Mouse (Mus musculus) cerebellum, adult 2 months (tissue): ENCODE measurements around the gene Zfp704. TPM values are rescaled to one million over a fixed set of nuclear protein-coding genes. Genes with fewer than 3 reads are reported as not detected.

Experiments
- DNase-seq, 2 experiments: peaks; one replicate each; pipeline ENCODE4 v3.0.0; 2021
- H3K27ac ChIP-seq: fragments of 200-500 bp; 2 replicates; pipeline ENCODE4 v1.5.1; 2012; ENCODE audit warnings: low read length, control low read depth, inconsistent platforms; ENCODE audit not compliant: insufficient read depth
- H3K27me3 ChIP-seq: fragments of 200-500 bp; 2 replicates; pipeline ENCODE4 v1.6.1; 2012; ENCODE audit warnings: inconsistent platforms, mild to moderate bottlenecking, low read length, moderate library complexity; ENCODE audit not compliant: control insufficient read depth, insufficient read depth
- H3K4me1 ChIP-seq: fragments of 200-500 bp; 2 replicates; pipeline ENCODE4 v1.6.1; 2011; ENCODE audit warnings: low read length; ENCODE audit not compliant: control insufficient read depth, insufficient read depth
- H3K4me3 ChIP-seq: fragments of 200-500 bp; replicated peaks from 2 replicates; pipeline ENCODE3; 2011; ENCODE audit warnings: mild to moderate bottlenecking, low read depth, low read length, control low read depth; ENCODE audit not compliant: insufficient read depth
- CTCF ChIP-seq: fragments of 200-500 bp; IDR thresholded peaks from 2 replicates; pipeline ENCODE4 v1.5.1; 2011; ENCODE audit warnings: low read depth, mild to moderate bottlenecking, control low read depth, low read length, moderate library complexity, borderline replicate concordance; ENCODE audit not compliant: insufficient read depth
- POLR2A ChIP-seq: fragments of 200-500 bp; IDR thresholded peaks from 2 replicates; pipeline ENCODE4 v1.6.1; 2011; ENCODE audit warnings: low read length, control low read depth, borderline replicate concordance; ENCODE audit not compliant: insufficient read depth
- WGBS: fragments of 180-500 bp; shearing (Covaris S2); methylation state at CpG from one replicate; pipeline ENCODE4 v1.1.7; 2018; 5-methylcytosine and 5-hydroxymethylcytosine counted together
- polyA plus RNA-seq: library from polyadenylated mRNA; depleted of rRNA; stranded (reverse); fragments of >200 nt; gene quantifications from 2 replicates; pipeline ENCODE4 v1.2.3, GENCODE M21; 2012

Gene Zfp704
- polyA plus RNA-seq, 1 experiment, result 13.1 TPM

- TF ChIP-seq POLR2A (no peak), CTCF (no peak)
- no peak overlapping the region for H3K27ac ChIP-seq
- WGBS, result 72% methylated on average over 11 of the region's 11 CpGs
- H3K4me1 ChIP-seq, result peaks cover 4% of the 10 kb centered on the region; the same call in 1 of the 2 replicates
- H3K27me3 ChIP-seq, result no peaks in the 10 kb centered on the region
- no peak for DNase-seq
- no peak overlapping the region for H3K4me3 ChIP-seq
Measured at GRCm38 (mm10) chr3:9605784-9606706, 3.8 kb downstream of the Zfp704 start.

- no peaks in the 10 kb centered on the region for H3K27me3 ChIP-seq
- no peak for DNase-seq
- H3K27ac ChIP-seq, result no peak overlapping the region
- no peaks in the 10 kb centered on the region; the same call in 1 of the 2 replicates for H3K4me1 ChIP-seq
- 86% methylated on average over 7 of the region's 7 CpGs for WGBS
- no peak overlapping the region for H3K4me3 ChIP-seq
- TF ChIP-seq CTCF (no peak), POLR2A (no peak)
Measured at GRCm38 (mm10) chr3:9604941-9605340, 4.9 kb downstream of the Zfp704 start.

GRCm38 (mm10) chr3:9603866-9604265 lies 6.0 kb downstream of the Zfp704 start:
- TF ChIP-seq POLR2A, result no peak
- TF ChIP-seq CTCF, result no peak
- no peak for DNase-seq
- Histone ChIP-seq H3K27me3 (no peaks in the 10 kb centered on the region), H3K4me3 (no peak overlapping the region), H3K4me1 (peaks cover 2% of the 10 kb centered on the region; the same call in 1 of the 2 replicates), H3K27ac (no peak overlapping the region)
- WGBS, result 80% methylated on average over 4 of the region's 4 CpGs

- DNase-seq, result no peak
- TF ChIP-seq POLR2A, result no peak
- TF ChIP-seq CTCF, result no peak
- H3K27me3 ChIP-seq, result no peaks in the 10 kb centered on the region
- H3K4me3 ChIP-seq, result no peak overlapping the region
- no peak overlapping the region for H3K27ac ChIP-seq
- H3K4me1 ChIP-seq, result peaks cover 2% of the 10 kb centered on the region; the same call in 1 of the 2 replicates
- WGBS, result 70% methylated on average over 6 of the region's 6 CpGs
Measured at GRCm38 (mm10) chr3:9600577-9600976, 9.3 kb downstream of the Zfp704 start.

GRCm38 (mm10) chr3:9599738-9600410 lies 10.0 kb downstream of the Zfp704 start:
- 89% methylated on average over 11 of the region's 11 CpGs for WGBS
- no peak for DNase-seq
- H3K27ac ChIP-seq, result no peak overlapping the region
- no peak overlapping the region for H3K4me3 ChIP-seq
- TF ChIP-seq POLR2A, result no peak
- peaks cover 2% of the 10 kb centered on the region; the same call in 1 of the 2 replicates for H3K4me1 ChIP-seq
- no peaks in the 10 kb centered on the region for H3K27me3 ChIP-seq

GRCm38 (mm10) chr3:9598061-9598460 lies 11.8 kb downstream of the Zfp704 start:
- no peak for TF ChIP-seq CTCF
- no peak for TF ChIP-seq POLR2A
- Histone ChIP-seq H3K27ac (no peak overlapping the region), H3K4me1 (peaks cover 2% of the 10 kb centered on the region; the same call in 1 of the 2 replicates), H3K27me3 (no peaks in the 10 kb centered on the region), H3K4me3 (no peak overlapping the region)
- 93% methylated on average over 3 of the region's 3 CpGs for WGBS
- DNase-seq, result no peak

GRCm38 (mm10) chr3:9594457-9594856 lies 15.4 kb downstream of the Zfp704 start:
- H3K27me3 ChIP-seq, result no peaks in the 10 kb centered on the region
- WGBS, result 74% methylated on average over 7 of the region's 7 CpGs
- H3K4me3 ChIP-seq, result no peak overlapping the region
- peaks cover 4% of the 10 kb centered on the region for H3K4me1 ChIP-seq
- TF ChIP-seq POLR2A (no peak), CTCF (no peak)
- no peak for DNase-seq
- H3K27ac ChIP-seq, result no peak overlapping the region
